Mouse (Mus musculus): ENCODE measurements around the gene Onecut3.
A peak's percentile ranks its signal among the peaks of the same experiment; 100 is the strongest.

Gene Onecut3

GRCm38 (mm10) chr10:80553575-80553974, 58.9 kb downstream of the Onecut3 start:
- DNase-seq (ENCODE audit: low spot score in 2 of 2), result no peak

- DNase-seq (ENCODE audit: low spot score in 2 of 2), result no peak
Measured at GRCm38 (mm10) chr10:80553997-80554396, 59.4 kb downstream of the Onecut3 start.

- peak in 1 of 2 experiments; percentile 65 for DNase-seq (ENCODE audit: low spot score in 2 of 2)
Measured at GRCm38 (mm10) chr10:80557346-80557965, 62.8 kb downstream of the Onecut3 start.

- no peak for DNase-seq (ENCODE audit: low spot score in 2 of 2)
Measured at GRCm38 (mm10) chr10:80559431-80559830, 64.8 kb downstream of the Onecut3 start.

GRCm38 (mm10) chr10:80560621-80561020, 66.0 kb downstream of the Onecut3 start:
- no peak for DNase-seq (ENCODE audit: low spot score in 2 of 2)

- DNase-seq (ENCODE audit: low spot score in 2 of 2), result peak; percentile 87 to 94
Measured at GRCm38 (mm10) chr10:80561116-80561944, 66.7 kb downstream of the Onecut3 start, which contains the start of gene Rexo1. Gene Rexo1, minus strand, starts transcription at chr10:80561560.

- DNase-seq (ENCODE audit: low spot score in 2 of 2), result peak; percentile 76 to 86
Measured at GRCm38 (mm10) chr10:80566375-80567092, 71.9 kb downstream of the Onecut3 start.
